Mouse (Mus musculus) midbrain, postnatal 0 days (tissue): ENCODE results near the gene Gtf2h4. TPM values are rescaled to one million over a fixed set of nuclear protein-coding genes. Genes with fewer than 3 reads are reported as not detected.

Experiments
- ATAC-seq: fragments of 200-750 bp; cut with Nextera tagmentation; 2 replicates; pipeline ENCODE4 v1.8.0; 2017; ENCODE audit warnings: moderate number of reproducible peaks, mild to moderate bottlenecking, moderate TSS enrichment, moderate library complexity; ENCODE audit not compliant: low FRiP score
- DNase-seq: peaks from one replicate; pipeline ENCODE4 v3.0.0-alpha.2; 2015; ENCODE audit warnings: low spot score
- H3K27ac ChIP-seq: fragments of 300-500 bp; sonication (generic); 2 replicates; pipeline ENCODE4 v1.5.1; 2014; ENCODE audit warnings: low read depth, mild to moderate bottlenecking, low read length, mixed read lengths
- H3K27me3 ChIP-seq: fragments of 300-500 bp; sonication (generic); 2 replicates; pipeline ENCODE4 v1.6.1; 2014; ENCODE audit warnings: low read length, control low read depth, mixed read lengths; ENCODE audit not compliant: insufficient read depth
- H3K36me3 ChIP-seq: fragments of 300-500 bp; sonication (generic); 2 replicates; pipeline ENCODE4 v1.6.1; 2014; ENCODE audit warnings: low read length, control low read depth, mixed read lengths; ENCODE audit not compliant: insufficient read depth
- H3K4me1 ChIP-seq: fragments of 300-500 bp; sonication (generic); 2 replicates; pipeline ENCODE4 v1.6.1; 2014; ENCODE audit warnings: mild to moderate bottlenecking, control low read depth, antibody characterized with exemption, low read length, mixed read lengths; ENCODE audit not compliant: insufficient read depth
- H3K4me2 ChIP-seq: fragments of 300-500 bp; sonication (generic); 2 replicates; pipeline ENCODE4 v1.6.1; 2014; ENCODE audit warnings: low read depth, mild to moderate bottlenecking, low read length, mixed read lengths; ENCODE audit not compliant: poor library complexity, severe bottlenecking
- H3K4me3 ChIP-seq: fragments of 300-500 bp; sonication (generic); 2 replicates; pipeline ENCODE4 v1.5.1; 2014; ENCODE audit warnings: low read depth, mild to moderate bottlenecking, low read length, moderate library complexity
- H3K9ac ChIP-seq: fragments of 300-500 bp; sonication (generic); replicated peaks from 2 replicates; pipeline ENCODE4 v1.6.1; 2014; ENCODE audit warnings: mild to moderate bottlenecking, low read length, moderate library complexity, mixed read lengths; ENCODE audit not compliant: poor library complexity, severe bottlenecking
- H3K9me3 ChIP-seq: fragments of 300-500 bp; sonication (generic); 2 replicates; pipeline ENCODE4 v1.6.1; 2016; ENCODE audit warnings: low read length, control low read depth
- CTCF ChIP-seq: IDR thresholded peaks from 2 replicates; pipeline ENCODE4 v1.5.1; 2016; ENCODE audit warnings: antibody characterized with exemption, mild to moderate bottlenecking
- WGBS: fragments of 180-500 bp; shearing (Covaris S2); extraction: QIAGEN DNeasy Blood & Tissue Kit; methylation state at CpG from one replicate; pipeline ENCODE4 v1.1.7; 2014; 5-methylcytosine and 5-hydroxymethylcytosine counted together
- polyA plus RNA-seq: library from polyadenylated mRNA; unstranded; fragments of >200 nt; fragmentation: Nextera tagmentation; extraction: Ambion mirVana; gene quantifications from 2 replicates; pipeline ENCODE4 v1.2.1, GENCODE M21; 2015
- total RNA-seq: library from RNA; depleted of rRNA; stranded (reverse); fragments of >200 nt; gene quantifications from 2 replicates; pipeline ENCODE4 v1.2.3, GENCODE M21; 2014; rRNA removed

The Gtf2h4 gene
- total and polyA plus RNA-seq, 2 experiments from 2014 or later: 17.8 to 27.7 TPM

- ATAC-seq: 0 out of 2 replicates have a peak, but pooled peaks have one; percentile 45
- Histone ChIP-seq H3K36me3 (no peaks in the 10 kb centered on the region), H3K9ac (no peak overlapping the region), H3K4me1 (no peaks in the 10 kb centered on the region), H3K4me3 (no peak overlapping the region), H3K27me3 (0 out of 2 replicates have a peak, but pooled peaks cover 4% of the 10 kb centered on the region), H3K27ac (no peak overlapping the region), H3K4me2 (peak overlapping the region; percentile 24; the same call in 1 of the 2 replicates), H3K9me3 (no peaks in the 10 kb centered on the region)
- 32% methylated on average over 14 of the region's 14 CpGs for WGBS
- TF ChIP-seq CTCF: no peak
- peak; percentile 86 for DNase-seq
Measured at GRCm38 (mm10) chr17:35638475-35639190, 34.9 kb downstream of the Gtf2h4 start.

- H3K9ac ChIP-seq: no peak overlapping the region
- no peak overlapping the region for H3K27ac ChIP-seq
- 0 out of 2 replicates have a peak, but pooled peaks cover 4% of the 10 kb centered on the region for H3K27me3 ChIP-seq
- peak overlapping the region; percentile 59; the same call in 1 of the 2 replicates for H3K4me2 ChIP-seq
- H3K9me3 ChIP-seq: no peaks in the 10 kb centered on the region
- H3K4me1 ChIP-seq: no peaks in the 10 kb centered on the region
- H3K4me3 ChIP-seq: no peak overlapping the region
- no peak for TF ChIP-seq CTCF
- ATAC-seq: peak; percentile 44; the same call in 1 of the 2 replicates
- H3K36me3 ChIP-seq: no peaks in the 10 kb centered on the region
- peak; percentile 37 for DNase-seq
- 44% methylated on average over 5 of the region's 5 CpGs for WGBS
Measured at GRCm38 (mm10) chr17:35636363-35636762, 37.2 kb downstream of the Gtf2h4 start.

GRCm38 (mm10) chr17:35635699-35636111 lies 37.8 kb downstream of the Gtf2h4 start:
- Histone ChIP-seq H3K9me3 (no peaks in the 10 kb centered on the region), H3K36me3 (no peaks in the 10 kb centered on the region), H3K4me2 (peak overlapping the region; percentile 59), H3K4me3 (peak overlapping the region; percentile 34), H3K9ac (peak overlapping the region; percentile 52), H3K27me3 (0 out of 2 replicates have a peak, but pooled peaks cover 4% of the 10 kb centered on the region), H3K27ac (peak overlapping the region; percentile 71), H3K4me1 (no peaks in the 10 kb centered on the region)
- DNase-seq (peak; percentile 91), ATAC-seq (peak; percentile 62)
- WGBS: 2% methylated on average over 15 of the region's 15 CpGs
- peak; percentile 90 for TF ChIP-seq CTCF

DNA sequence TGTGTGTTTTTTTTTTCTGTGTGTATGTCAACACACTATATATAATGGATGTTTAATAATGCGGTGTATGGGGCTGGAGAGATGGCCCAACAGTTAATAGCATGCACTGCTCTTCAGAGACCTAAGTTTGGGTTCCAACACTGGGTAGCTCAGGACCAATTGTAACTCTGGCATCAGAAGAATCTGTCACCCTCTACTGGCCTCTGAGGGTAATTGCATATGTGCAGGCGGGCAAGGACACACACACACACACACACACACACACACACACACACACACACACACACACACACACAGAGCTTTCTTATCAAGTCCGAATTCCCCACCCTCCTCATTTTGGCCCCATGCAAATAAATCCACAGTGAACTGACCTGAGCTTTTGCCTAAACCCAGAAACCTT lies 38.3 kb downstream of the Gtf2h4 start:
- TF ChIP-seq CTCF: peak; percentile 51
- H3K9ac ChIP-seq: no peak overlapping the region
- H3K36me3 ChIP-seq: no peaks in the 10 kb centered on the region
- 0 out of 2 replicates have a peak, but pooled peaks cover 4% of the 10 kb centered on the region for H3K27me3 ChIP-seq
- no peak overlapping the region for H3K27ac ChIP-seq
- DNase-seq (peak; percentile 44), ATAC-seq (no peak)
- H3K4me2 ChIP-seq: 0 out of 2 replicates have a peak overlapping the region, but pooled peaks have one; percentile 59
- H3K4me1 ChIP-seq: no peaks in the 10 kb centered on the region
- no peaks in the 10 kb centered on the region for H3K9me3 ChIP-seq
- 72% methylated on average over 3 of the region's 3 CpGs for WGBS
- no peak overlapping the region for H3K4me3 ChIP-seq

DNA sequence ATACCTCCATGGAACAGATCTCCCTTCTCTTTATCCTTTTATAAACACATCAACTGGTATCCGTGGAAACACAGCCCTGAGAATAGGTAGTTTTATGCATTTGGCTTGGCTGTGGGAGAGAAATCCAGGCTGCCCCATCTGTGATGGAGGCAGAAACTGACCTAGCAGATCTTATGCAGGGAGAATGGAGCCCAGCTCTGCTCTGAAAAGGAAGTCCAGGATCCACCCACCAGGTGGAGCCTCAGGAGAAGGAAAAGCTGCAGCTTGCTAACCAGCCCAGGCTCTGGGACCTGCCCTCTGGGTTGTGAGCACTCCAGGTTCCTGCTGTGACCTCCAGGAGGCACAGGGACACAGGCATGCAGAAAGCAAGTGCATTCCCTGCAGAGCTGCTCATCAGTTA lies 39.5 kb downstream of the Gtf2h4 start:
- no peak overlapping the region for H3K4me2 ChIP-seq
- H3K9me3 ChIP-seq: no peaks in the 10 kb centered on the region
- DNase-seq: peak; percentile 66
- H3K4me3 ChIP-seq: no peak overlapping the region
- H3K27me3 ChIP-seq: 0 out of 2 replicates have a peak, but pooled peaks cover 4% of the 10 kb centered on the region
- H3K4me1 ChIP-seq: no peaks in the 10 kb centered on the region
- 0% methylated on average over 1 of the region's 1 CpGs for WGBS
- H3K9ac ChIP-seq: no peak overlapping the region
- no peak overlapping the region for H3K27ac ChIP-seq
- H3K36me3 ChIP-seq: no peaks in the 10 kb centered on the region
- ATAC-seq: 0 out of 2 replicates have a peak, but pooled peaks have one; percentile 18
- TF ChIP-seq CTCF: peak; percentile 70

GRCm38 (mm10) chr17:35626537-35626936 lies 47.0 kb downstream of the Gtf2h4 start, which contains the start of gene Gm9573:
Gene Gm9573, minus strand, starts transcription at chr17:35626637.
- ATAC-seq (no peak), DNase-seq (no peak)
- no peak within 1 kb of the TSS for H3K4me2 ChIP-seq
- H3K4me1 ChIP-seq: no peaks in the 10 kb centered on the region
- no peaks in the 10 kb centered on the region for H3K36me3 ChIP-seq
- no peak for TF ChIP-seq CTCF
- no peak within 1 kb of the TSS for H3K27ac ChIP-seq
- H3K27me3 ChIP-seq: no peaks in the 10 kb centered on the region
- H3K9me3 ChIP-seq: no peaks in the 10 kb centered on the region
- 87% methylated on average over 7 of the region's 7 CpGs for WGBS
- no peak within 1 kb of the TSS for H3K4me3 ChIP-seq
- no peak within 1 kb of the TSS for H3K9ac ChIP-seq

Other genes with a start within 250 kb of the Gtf2h4 start
- gene H2-Q6, start 248.9 kb downstream of the Gtf2h4 start, total RNA-seq: 0.11 and 0.52 TPM in 2 replicates
- 1.8 TPM in 2 replicates for gene H2-Q6, start 248.9 kb downstream of the Gtf2h4 start, polyA plus RNA-seq
- 1.6 and 3.3 TPM in 2 replicates for gene H2-Q7, start 234.6 kb downstream of the Gtf2h4 start, total RNA-seq
- 3.5 and 4.2 TPM in 2 replicates for gene H2-Q7, start 234.6 kb downstream of the Gtf2h4 start, polyA plus RNA-seq
- 0.42 TPM in 1 of 2 replicates, not detected in the other for gene H2-Q10, start 203.7 kb downstream of the Gtf2h4 start, total RNA-seq
- gene H2-Q10, start 203.7 kb downstream of the Gtf2h4 start, polyA plus RNA-seq: 0.47 and 0.62 TPM in 2 replicates
- not detected in 2 replicates for gene Pou5f1, start 167.7 kb downstream of the Gtf2h4 start, total RNA-seq
- not detected in 2 replicates for gene Pou5f1, start 167.7 kb downstream of the Gtf2h4 start, polyA plus RNA-seq
- gene Tcf19, start 156.9 kb downstream of the Gtf2h4 start, total RNA-seq: 9.2 and 10.3 TPM in 2 replicates
- 4.5 and 4.7 TPM in 2 replicates for gene Tcf19, start 156.9 kb downstream of the Gtf2h4 start, polyA plus RNA-seq
- 3.5 and 4.0 TPM in 2 replicates for gene Cchcr1, start 156.6 kb downstream of the Gtf2h4 start, total RNA-seq
- gene Cchcr1, start 156.6 kb downstream of the Gtf2h4 start, polyA plus RNA-seq: 1.9 and 2.1 TPM in 2 replicates
- not detected in 2 replicates for gene Psors1c2, start 140.5 kb downstream of the Gtf2h4 start, total RNA-seq
- 0.43 TPM in 1 of 2 replicates, not detected in the other for gene Psors1c2, start 140.5 kb downstream of the Gtf2h4 start, polyA plus RNA-seq
- gene Cdsn, start 121.6 kb downstream of the Gtf2h4 start, total RNA-seq: 1.2 TPM in 1 of 2 replicates, not detected in the other
- gene Cdsn, start 121.6 kb downstream of the Gtf2h4 start, polyA plus RNA-seq: 0.06 and 0.22 TPM in 2 replicates
- gene 2300002M23Rik, start 106.3 kb downstream of the Gtf2h4 start, total RNA-seq: not detected in 2 replicates
- not detected in 2 replicates for gene 2300002M23Rik, start 106.3 kb downstream of the Gtf2h4 start, polyA plus RNA-seq
- not detected in 2 replicates for gene Sfta2, start 72.2 kb downstream of the Gtf2h4 start, total RNA-seq
- gene Sfta2, start 72.2 kb downstream of the Gtf2h4 start, polyA plus RNA-seq: not detected in 2 replicates
- gene Gm9573, start 47.1 kb downstream of the Gtf2h4 start, total RNA-seq: not detected in 2 replicates
- not detected in 2 replicates for gene Gm9573, start 47.1 kb downstream of the Gtf2h4 start, polyA plus RNA-seq
- 0.77 TPM in 1 of 2 replicates, not detected in the other for gene Mucl3, start 30.0 kb downstream of the Gtf2h4 start, total RNA-seq
- gene Mucl3, start 30.0 kb downstream of the Gtf2h4 start, polyA plus RNA-seq: not detected in 2 replicates
- gene Vars2, start 6.1 kb downstream of the Gtf2h4 start, total RNA-seq: 43.0 and 49.2 TPM in 2 replicates
- 13.8 and 15.9 TPM in 2 replicates for gene Vars2, start 6.1 kb downstream of the Gtf2h4 start, polyA plus RNA-seq
- 82.8 and 100 TPM in 2 replicates for gene Ddr1, start 30.9 kb upstream of the Gtf2h4 start, total RNA-seq
- 48.5 and 49.3 TPM in 2 replicates for gene Ddr1, start 30.9 kb upstream of the Gtf2h4 start, polyA plus RNA-seq
- 10.9 and 13.5 TPM in 2 replicates for gene Ier3, start 147.9 kb upstream of the Gtf2h4 start, total RNA-seq
- 12.2 and 16.0 TPM in 2 replicates for gene Ier3, start 147.9 kb upstream of the Gtf2h4 start, polyA plus RNA-seq
- gene Flot1, start 149.5 kb upstream of the Gtf2h4 start, total RNA-seq: 112 and 122 TPM in 2 replicates
- gene Flot1, start 149.5 kb upstream of the Gtf2h4 start, polyA plus RNA-seq: 124 and 140 TPM in 2 replicates
- 3,416 and 3,526 TPM in 2 replicates for gene Tubb5, start 164.6 kb upstream of the Gtf2h4 start, total RNA-seq
- 1,872 and 1,886 TPM in 2 replicates for gene Tubb5, start 164.6 kb upstream of the Gtf2h4 start, polyA plus RNA-seq
- gene Mdc1, start 167.8 kb upstream of the Gtf2h4 start, total RNA-seq: 22.4 and 22.6 TPM in 2 replicates
- gene Mdc1, start 167.8 kb upstream of the Gtf2h4 start, polyA plus RNA-seq: 3.7 and 4.7 TPM in 2 replicates
- 7.6 and 12.1 TPM in 2 replicates for gene Nrm, start 187.6 kb upstream of the Gtf2h4 start, total RNA-seq
- gene Nrm, start 187.6 kb upstream of the Gtf2h4 start, polyA plus RNA-seq: 11.0 and 11.8 TPM in 2 replicates
- 16.2 and 33.0 TPM in 2 replicates for gene Ppp1r18, start 191.9 kb upstream of the Gtf2h4 start, total RNA-seq
- gene Ppp1r18, start 191.9 kb upstream of the Gtf2h4 start, polyA plus RNA-seq: 14.1 and 14.4 TPM in 2 replicates
- gene Dhx16, start 206.1 kb upstream of the Gtf2h4 start, total RNA-seq: 26.7 and 27.7 TPM in 2 replicates
- gene Dhx16, start 206.1 kb upstream of the Gtf2h4 start, polyA plus RNA-seq: 23.6 and 25.1 TPM in 2 replicates
- gene 2310061I04Rik, start 223.7 kb upstream of the Gtf2h4 start, total RNA-seq: 43.5 and 47.7 TPM in 2 replicates
- gene 2310061I04Rik, start 223.7 kb upstream of the Gtf2h4 start, polyA plus RNA-seq: 88.3 and 89.3 TPM in 2 replicates
- gene Atat1, start 236.3 kb upstream of the Gtf2h4 start, total RNA-seq: 199 and 216 TPM in 2 replicates
- 326 and 332 TPM in 2 replicates for gene Atat1, start 236.3 kb upstream of the Gtf2h4 start, polyA plus RNA-seq
- gene Mrps18b, start 242.7 kb upstream of the Gtf2h4 start, total RNA-seq: 37.2 and 46.6 TPM in 2 replicates
- gene Mrps18b, start 242.7 kb upstream of the Gtf2h4 start, polyA plus RNA-seq: 55.7 and 57.4 TPM in 2 replicates
- 39.3 and 52.8 TPM in 2 replicates for gene Ppp1r10, start 242.7 kb upstream of the Gtf2h4 start, total RNA-seq
- gene Ppp1r10, start 242.7 kb upstream of the Gtf2h4 start, polyA plus RNA-seq: 23.0 and 24.8 TPM in 2 replicates